Mouse (Mus musculus): ENCODE data around the gene Gtf3c5.

- TF ChIP-seq CTCF (IDR thresholded peaks at IDR 0.05; ENCODE audit: extremely low read depth, insufficient read depth, low read length) (no peak), POLR2A (IDR thresholded peaks at IDR 0.05; ENCODE audit: extremely low read depth, insufficient read depth, low read length) (no peak)
These were observed 37.0 kb upstream of the Gtf3c5 start for GRCm38 (mm10) chr2:28620522-28620921.
